Mouse (Mus musculus): ENCODE results near the gene Tns1. TPM values are rescaled to one million over a fixed set of nuclear protein-coding genes. Genes with fewer than 3 reads are reported as not detected.

The Tns1 gene
- total and polyA plus RNA-seq, 3 experiments, result 0.11 TPM; not detected in 2

GRCm38 (mm10) chr1:73911981-73912380 is 212.3 kb downstream of the Tns1 start:
- no peak overlapping the region for H3K9ac ChIP-seq (ENCODE audit: control insufficient read depth, low read depth, low read length, poor library complexity, severe bottlenecking)
- H3K4me3 ChIP-seq (ENCODE audit: control insufficient read depth in 1 of 2, insufficient read depth in 1 of 2, low read depth in 2 of 2, low read length in 2 of 2), result no peak overlapping the region
- TF ChIP-seq GABPA (IDR thresholded peaks at IDR 0.05; ENCODE audit: low read depth, low read length) (no peak), SIN3A (IDR thresholded peaks at IDR 0.05; ENCODE audit: low read length) (no peak), JUND (IDR thresholded peaks at IDR 0.05; ENCODE audit: low read depth, low read length) (no peak), MXI1 (IDR thresholded peaks at IDR 0.05; ENCODE audit: low read depth, low read length) (no peak), EP300 (IDR thresholded peaks at IDR 0.05; ENCODE audit: low read depth in 1 of 2, low read length in 2 of 2) (no peak), KAT2A (conservative IDR thresholded peaks at IDR 0.05; ENCODE audit: low read depth, low read length) (no peak), ELF1 (IDR thresholded peaks at IDR 0.05; ENCODE audit: low read depth, low read length) (no peak), TBP (IDR thresholded peaks at IDR 0.05; ENCODE audit: low read depth, low read length) (no peak), MYB (IDR thresholded peaks at IDR 0.05; ENCODE audit: low read depth, low read length) (no peak), ETS1 (IDR thresholded peaks at IDR 0.05; ENCODE audit: low read depth, low read length) (no peak), ZMIZ1 (IDR thresholded peaks at IDR 0.05; ENCODE audit: low read depth, low read length) (no peak), CHD2 (IDR thresholded peaks at IDR 0.05; ENCODE audit: low read length) (no peak), HCFC1 (IDR thresholded peaks at IDR 0.05; ENCODE audit: low read depth, low read length) (no peak), MAX (IDR thresholded peaks at IDR 0.05; ENCODE audit: low read length) (no peak), POLR2AphosphoS2 (IDR thresholded peaks at IDR 0.05; ENCODE audit: low read length) (no peak), RAD21 (IDR thresholded peaks at IDR 0.05; ENCODE audit: low read depth, low read length) (no peak), ZKSCAN1 (IDR thresholded peaks at IDR 0.05; ENCODE audit: low read depth, low read length) (no peak)
- no peak for DNase-seq (ENCODE audit: low read depth, low spot score)
- no peaks in the 10 kb centered on the region for H3K9me3 ChIP-seq (replicated peaks; ENCODE audit: insufficient read depth, low read length)
- no peaks in the 10 kb centered on the region for H3K36me3 ChIP-seq (ENCODE audit: control insufficient read depth in 1 of 2, insufficient read depth in 2 of 2, low read length in 2 of 2)
- H3K27ac ChIP-seq (ENCODE audit: control insufficient read depth, low read depth, low read length), result no peak overlapping the region
- H3K4me1 ChIP-seq (ENCODE audit: control insufficient read depth in 1 of 2, insufficient read depth in 2 of 2, low read length in 2 of 2), result no peaks in the 10 kb centered on the region
- H3K27me3 ChIP-seq (ENCODE audit: control insufficient read depth in 1 of 2, insufficient read depth in 2 of 2, low read length in 2 of 2), result no peaks in the 10 kb centered on the region
- H3K79me2 ChIP-seq (ENCODE audit: control insufficient read depth, insufficient read depth, low read length, poor library complexity), result no peaks in the 10 kb centered on the region

- no peaks in the 10 kb centered on the region for H3K79me2 ChIP-seq (ENCODE audit: control insufficient read depth, insufficient read depth, low read length, poor library complexity)
- H3K9me3 ChIP-seq (replicated peaks; ENCODE audit: insufficient read depth, low read length), result no peaks in the 10 kb centered on the region
- H3K36me3 ChIP-seq (ENCODE audit: control insufficient read depth in 1 of 2, insufficient read depth in 2 of 2, low read length in 2 of 2), result no peaks in the 10 kb centered on the region
- DNase-seq (ENCODE audit: low read depth, low spot score), result no peak
- H3K4me3 ChIP-seq (ENCODE audit: control insufficient read depth in 1 of 2, insufficient read depth in 1 of 2, low read depth in 2 of 2, low read length in 2 of 2), result no peak overlapping the region
- no peaks in the 10 kb centered on the region for H3K4me1 ChIP-seq (ENCODE audit: control insufficient read depth in 1 of 2, insufficient read depth in 2 of 2, low read length in 2 of 2)
- no peaks in the 10 kb centered on the region for H3K27me3 ChIP-seq (ENCODE audit: control insufficient read depth in 1 of 2, insufficient read depth in 2 of 2, low read length in 2 of 2)
- H3K27ac ChIP-seq (ENCODE audit: control insufficient read depth, low read depth, low read length), result no peak overlapping the region
- TF ChIP-seq RAD21 (IDR thresholded peaks at IDR 0.05; ENCODE audit: low read depth, low read length), result no peak
- TF ChIP-seq ETS1 (IDR thresholded peaks at IDR 0.05; ENCODE audit: low read depth, low read length), result no peak
- TF ChIP-seq UBTF (IDR thresholded peaks at IDR 0.05; ENCODE audit: borderline replicate concordance, insufficient read depth, low read depth, low read length), result no peak
- no peak for TF ChIP-seq MXI1 (IDR thresholded peaks at IDR 0.05; ENCODE audit: low read depth, low read length)
- TF ChIP-seq MYC (IDR thresholded peaks at IDR 0.05; ENCODE audit: low read depth, low read length), result no peak
- TF ChIP-seq KAT2A (conservative IDR thresholded peaks at IDR 0.05; ENCODE audit: low read depth, low read length), result no peak
- TF ChIP-seq USF2 (IDR thresholded peaks at IDR 0.05; ENCODE audit: borderline replicate concordance in 1 of 2, insufficient read depth in 1 of 2, low read depth in 1 of 2, low read length in 2 of 2), result no peak
- TF ChIP-seq ZMIZ1 (IDR thresholded peaks at IDR 0.05; ENCODE audit: low read depth, low read length), result no peak
- no peak for TF ChIP-seq MAX (IDR thresholded peaks at IDR 0.05; ENCODE audit: low read length)
- no peak for TF ChIP-seq ZC3H11A (IDR thresholded peaks at IDR 0.05; ENCODE audit: low read depth, low read length)
- no peak for TF ChIP-seq SIN3A (IDR thresholded peaks at IDR 0.05; ENCODE audit: low read length)
- no peak for TF ChIP-seq POLR2A (IDR thresholded peaks at IDR 0.05; ENCODE audit: control insufficient read depth in 1 of 2, insufficient read depth in 1 of 2, low read depth in 1 of 2, low read length in 2 of 2, poor library complexity in 1 of 2)
- TF ChIP-seq TCF12 (IDR thresholded peaks at IDR 0.05; ENCODE audit: low read depth, low read length), result no peak
- no peak for TF ChIP-seq POLR2AphosphoS2 (IDR thresholded peaks at IDR 0.05; ENCODE audit: low read length)
- TF ChIP-seq TAL1 (IDR thresholded peaks at IDR 0.05; ENCODE audit: low read length), result no peak
- no peak overlapping the region for H3K9ac ChIP-seq (ENCODE audit: control insufficient read depth, low read depth, low read length, poor library complexity, severe bottlenecking)
Measured at GRCm38 (mm10) chr1:73910701-73911100, 213.5 kb downstream of the Tns1 start.
